Mouse (Mus musculus) cortical plate, adult 2 months (tissue): ENCODE measurements around the gene Map4k1.

Experiments
- CTCF ChIP-seq: fragments of 200-500 bp; IDR thresholded peaks from 2 replicates; pipeline ENCODE4 v1.5.1; 2011; ENCODE audit warnings: mild to moderate bottlenecking, control low read depth, low read length; ENCODE audit not compliant: insufficient read depth; ENCODE audit errors: extremely low read depth
- POLR2A ChIP-seq: fragments of 200-500 bp; IDR thresholded peaks from 2 replicates; pipeline ENCODE4 v1.6.1; 2011; ENCODE audit warnings: mild to moderate bottlenecking, low read length, control low read depth; ENCODE audit not compliant: insufficient read depth; ENCODE audit errors: extremely low read depth

DNA sequence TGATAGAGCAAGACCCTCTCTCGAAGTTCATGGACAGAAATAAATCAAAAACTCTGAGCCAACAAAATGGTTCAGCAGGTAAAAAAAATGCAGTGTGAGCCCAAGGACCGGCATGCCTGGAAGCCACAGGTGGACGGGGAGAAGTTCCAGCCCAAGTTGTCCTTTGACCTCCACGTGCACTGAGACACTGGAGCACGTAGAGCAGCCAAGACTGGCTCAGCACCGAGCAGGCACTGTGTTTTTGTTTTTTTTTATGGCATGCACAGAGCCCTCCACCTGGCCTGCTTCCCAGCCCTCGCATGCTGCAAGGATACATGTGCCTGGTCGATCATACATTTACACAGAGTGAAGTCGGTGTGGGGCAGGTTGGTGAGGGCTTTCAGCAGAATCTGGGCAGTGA is 4.3 kb upstream of the Map4k1 start:
- TF ChIP-seq POLR2A: no peak
- no peak for TF ChIP-seq CTCF
